Mouse (Mus musculus) liver, postnatal 0 days (tissue): ENCODE results near the gene Rbfox2.

ENCODE experiments used
- CTCF ChIP-seq: sonication (generic); IDR thresholded peaks from 2 replicates; pipeline ENCODE4 v1.5.1; 2016; ENCODE audit warnings: antibody characterized with exemption, low read depth
- EP300 ChIP-seq: IDR thresholded peaks from 2 replicates; pipeline ENCODE4 v1.6.1; 2016; ENCODE audit warnings: antibody characterized with exemption, low read depth, mild to moderate bottlenecking

GRCm38 (mm10) chr15:77276838-77277725, 29.7 kb downstream of the Rbfox2 start:
- TF ChIP-seq CTCF = peak; percentile 62
- no peak for TF ChIP-seq EP300
